Mouse (Mus musculus) thymus, postnatal 0 days (tissue): Measurements from ENCODE around the gene Csf1. TPM values are rescaled to one million over a fixed set of nuclear protein-coding genes. Genes with fewer than 3 reads are reported as not detected.

Experiments used
- DNase-seq: peaks from one replicate; pipeline ENCODE4 v3.0.0-alpha.2; 2015; ENCODE audit warnings: low spot score
- polyA plus RNA-seq: library from polyadenylated mRNA; unstranded; fragments of >200 nt; fragmentation: Nextera tagmentation; extraction: Ambion mirVana; gene quantifications from 2 replicates; pipeline ENCODE4 v1.2.1, GENCODE M21; 2015

Gene Csf1
- 6.0 and 6.5 TPM in 2 replicates for polyA plus RNA-seq

- DNase-seq: peak; percentile 12
Measured at GRCm38 (mm10) chr3:107759929-107760581, at the start of gene Csf1. Gene Csf1, minus strand, starts transcription at chr3:107760469.

- DNase-seq: no peak
Measured at GRCm38 (mm10) chr3:107808013-107808750, 47.9 kb upstream of the Csf1 start.

GRCm38 (mm10) chr3:107807386-107807974 lies 47.2 kb upstream of the Csf1 start:
- DNase-seq: no peak

- DNase-seq: no peak
Measured at GRCm38 (mm10) chr3:107806916-107807315, 46.6 kb upstream of the Csf1 start.

GRCm38 (mm10) chr3:107804799-107805198 lies 44.5 kb upstream of the Csf1 start:
- no peak for DNase-seq

GRCm38 (mm10) chr3:107802185-107802946 lies 42.1 kb upstream of the Csf1 start:
- DNase-seq: no peak

GRCm38 (mm10) chr3:107798946-107799345 lies 38.7 kb upstream of the Csf1 start:
- DNase-seq: no peak

GRCm38 (mm10) chr3:107796191-107796983 lies 36.1 kb upstream of the Csf1 start:
- no peak for DNase-seq

- no peak for DNase-seq
Measured at GRCm38 (mm10) chr3:107794890-107795289, 34.6 kb upstream of the Csf1 start.

GRCm38 (mm10) chr3:107793300-107794201 lies 33.3 kb upstream of the Csf1 start:
- DNase-seq: no peak

GRCm38 (mm10) chr3:107792736-107793135 lies 32.5 kb upstream of the Csf1 start:
- no peak for DNase-seq

GRCm38 (mm10) chr3:107790766-107791303 lies 30.6 kb upstream of the Csf1 start:
- DNase-seq: no peak

- DNase-seq: no peak
Measured at GRCm38 (mm10) chr3:107790227-107790626, 30.0 kb upstream of the Csf1 start.

- no peak for DNase-seq
Measured at GRCm38 (mm10) chr3:107788885-107789284, 28.6 kb upstream of the Csf1 start.

GRCm38 (mm10) chr3:107787613-107788501 lies 27.6 kb upstream of the Csf1 start:
- DNase-seq: no peak

GRCm38 (mm10) chr3:107786980-107787612 lies 26.8 kb upstream of the Csf1 start:
- DNase-seq: no peak

- no peak for DNase-seq
Measured at GRCm38 (mm10) chr3:107786344-107786743, 26.1 kb upstream of the Csf1 start.

GRCm38 (mm10) chr3:107785546-107785945 lies 25.3 kb upstream of the Csf1 start:
- no peak for DNase-seq
